Mouse (Mus musculus) heart, postnatal 0 days (tissue): ENCODE data around the gene Scnn1b.

Source experiments
- CTCF ChIP-seq: IDR thresholded peaks from 2 replicates; pipeline ENCODE4 v1.5.1; 2016; ENCODE audit warnings: antibody characterized with exemption, control low read depth, low read depth
- EP300 ChIP-seq: IDR thresholded peaks from 2 replicates; pipeline ENCODE4 v1.6.1; 2016; ENCODE audit warnings: antibody characterized with exemption, low read depth

DNA sequence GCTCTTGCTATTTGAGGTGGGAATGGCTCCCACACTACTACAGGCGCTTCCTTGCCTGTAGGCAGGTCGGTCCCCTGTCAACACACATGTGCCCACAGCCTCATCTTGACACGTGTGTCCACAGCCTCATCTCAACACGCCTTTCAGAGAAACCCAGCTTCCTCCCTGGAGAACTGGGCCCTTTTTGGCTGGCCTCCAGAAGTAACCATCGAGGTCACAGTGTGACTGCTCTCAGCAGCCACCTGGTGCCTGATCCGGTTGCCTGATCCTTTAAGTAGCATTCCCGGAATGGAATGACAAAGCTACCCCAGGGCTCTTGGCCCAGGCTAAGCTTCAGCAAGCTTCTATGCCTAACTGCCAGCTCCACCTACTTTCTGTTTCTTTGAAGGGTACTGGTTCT is 66.4 kb downstream of the Scnn1b start:
- no peak for TF ChIP-seq EP300
- TF ChIP-seq CTCF, result no peak
